Mouse (Mus musculus): ENCODE results near the gene Nup210l. TPM values are rescaled to one million over a fixed set of nuclear protein-coding genes. Genes with fewer than 3 reads are reported as not detected.
A peak's percentile ranks its signal among the peaks of the same experiment; 100 is the strongest.

The Nup210l gene
- polyA plus RNA-seq, 1 experiment from 2014 or later = 0.40 TPM

DNA sequence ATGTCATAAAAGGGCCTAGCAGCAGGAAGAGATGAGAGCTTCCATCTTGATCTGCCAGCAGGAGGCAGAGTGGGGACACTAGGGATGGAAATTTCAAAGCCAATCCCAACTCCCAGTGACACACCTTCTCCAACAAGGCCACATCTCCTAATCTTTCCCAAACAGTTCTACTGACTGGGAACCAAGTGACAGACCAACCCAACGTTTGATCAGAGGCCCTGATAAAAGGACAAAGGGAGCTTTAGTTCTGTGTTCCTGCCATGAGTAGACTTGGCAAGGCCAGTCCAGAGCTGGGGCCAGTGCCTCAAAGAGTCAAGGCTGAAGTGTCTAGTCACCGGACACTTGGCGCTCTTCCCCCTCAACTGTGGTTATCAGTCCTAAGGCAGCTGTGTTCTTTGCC, 57.6 kb downstream of the Nup210l start:
- WGBS = 70% methylated on average over 3 of the region's 3 CpGs
- Histone ChIP-seq H3K27me3 (replicated peaks) (no peaks in the 10 kb centered on the region), H3K27ac (ENCODE audit: poor library complexity, severe bottlenecking) (no peak overlapping the region), H3K36me3 (no peaks in the 10 kb centered on the region), H3K4me2 (no peak overlapping the region), H3K4me3 (no peak overlapping the region), H3K9ac (no peak overlapping the region), H3K9me3 (replicated peaks) (no peaks in the 10 kb centered on the region), H3K4me1 (replicated peaks) (no peaks in the 10 kb centered on the region)
- no peak for ATAC-seq (ENCODE audit: insufficient number of reproducible peaks, low FRiP score)

DNA sequence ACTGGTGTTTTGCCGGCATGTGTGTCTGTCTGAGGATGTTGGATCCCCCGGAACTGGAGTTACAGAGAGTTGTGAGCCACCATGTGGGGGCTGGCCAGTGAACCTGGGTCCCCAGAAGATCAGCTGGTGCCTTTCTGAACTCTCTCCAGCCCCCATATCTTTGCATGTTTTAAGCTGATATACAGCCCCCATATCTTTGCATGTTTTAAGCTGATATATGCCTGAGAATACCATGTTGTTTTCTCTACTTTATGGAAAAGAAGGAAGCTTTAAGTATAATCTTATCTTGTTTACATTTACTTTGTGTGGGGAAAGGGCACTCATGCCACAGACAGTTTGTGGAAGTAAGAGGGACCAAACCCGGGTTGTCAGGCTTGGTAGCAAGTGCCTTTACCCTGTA, 75.6 kb downstream of the Nup210l start:
- Histone ChIP-seq H3K36me3 (no peaks in the 10 kb centered on the region), H3K4me1 (replicated peaks) (no peaks in the 10 kb centered on the region), H3K9ac (no peak overlapping the region), H3K9me3 (replicated peaks) (peaks cover 3% of the 10 kb centered on the region; the same call in 1 of the 2 replicates), H3K4me3 (no peak overlapping the region), H3K27me3 (replicated peaks) (no peaks in the 10 kb centered on the region), H3K27ac (ENCODE audit: poor library complexity, severe bottlenecking) (no peak overlapping the region), H3K4me2 (no peak overlapping the region)
- no peak for ATAC-seq (ENCODE audit: insufficient number of reproducible peaks, low FRiP score)
- 62% methylated on average over 3 of the region's 3 CpGs for WGBS

GRCm38 (mm10) chr3:90183581-90183980, 79.6 kb downstream of the Nup210l start:
- no peaks in the 10 kb centered on the region for H3K36me3 ChIP-seq
- no peak for ATAC-seq (ENCODE audit: insufficient number of reproducible peaks, low FRiP score)

GRCm38 (mm10) chr3:90190859-90191510, 87.1 kb downstream of the Nup210l start:
- H3K36me3 ChIP-seq = no peaks in the 10 kb centered on the region
- 73% methylated on average over 11 of the region's 11 CpGs for WGBS
- no peak overlapping the region for H3K4me3 ChIP-seq
- H3K27me3 ChIP-seq (replicated peaks) = no peaks in the 10 kb centered on the region
- no peak overlapping the region for H3K9ac ChIP-seq
- H3K9me3 ChIP-seq (replicated peaks) = no peaks in the 10 kb centered on the region
- no peak overlapping the region for H3K27ac ChIP-seq (ENCODE audit: poor library complexity, severe bottlenecking)
- H3K4me2 ChIP-seq = no peak overlapping the region
- H3K4me1 ChIP-seq (replicated peaks) = peaks cover 11% of the 10 kb centered on the region
- ATAC-seq (ENCODE audit: insufficient number of reproducible peaks, low FRiP score) = no peak

More at GRCm38 (mm10) chr3:90183581-90183980, 79.6 kb downstream of the Nup210l start:
- WGBS = 67% methylated on average over 3 of the region's 3 CpGs
- no peaks in the 10 kb centered on the region for H3K27me3 ChIP-seq (replicated peaks)
- H3K4me2 ChIP-seq = no peak overlapping the region
- H3K9ac ChIP-seq = no peak overlapping the region
- H3K9me3 ChIP-seq (replicated peaks) = no peaks in the 10 kb centered on the region
- no peak overlapping the region for H3K27ac ChIP-seq (ENCODE audit: poor library complexity, severe bottlenecking)
- peaks cover 7% of the 10 kb centered on the region; the same call in 1 of the 2 replicates for H3K4me1 ChIP-seq (replicated peaks)
- no peak overlapping the region for H3K4me3 ChIP-seq

DNA sequence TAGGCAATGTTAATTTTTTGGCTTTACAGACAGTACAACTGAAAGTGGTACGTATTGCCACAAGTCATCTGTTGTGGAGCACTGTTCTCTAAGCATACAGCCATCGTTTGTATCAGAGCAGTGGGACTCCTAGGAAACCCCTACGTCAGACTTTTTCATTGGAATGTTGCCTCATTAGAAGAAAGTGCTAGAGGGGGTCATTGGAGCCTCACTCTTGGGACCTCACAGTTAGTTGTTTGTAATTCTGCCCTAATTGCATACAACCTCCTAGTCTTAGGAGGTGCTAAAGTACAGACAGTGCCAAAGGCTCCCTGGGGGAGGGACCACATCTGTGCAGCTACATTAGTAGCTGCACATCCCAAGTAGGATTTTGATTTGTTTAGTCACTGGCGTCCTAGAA, 90.8 kb downstream of the Nup210l start:
- H3K9me3 ChIP-seq (replicated peaks) = no peaks in the 10 kb centered on the region
- H3K27me3 ChIP-seq (replicated peaks) = no peaks in the 10 kb centered on the region
- no peak overlapping the region for H3K9ac ChIP-seq
- no peaks in the 10 kb centered on the region for H3K36me3 ChIP-seq
- no peak overlapping the region for H3K4me2 ChIP-seq
- ATAC-seq (ENCODE audit: insufficient number of reproducible peaks, low FRiP score) = no peak
- H3K27ac ChIP-seq (ENCODE audit: poor library complexity, severe bottlenecking) = no peak overlapping the region
- H3K4me1 ChIP-seq (replicated peaks) = peaks cover 7% of the 10 kb centered on the region; the same call in 1 of the 2 replicates
- H3K4me3 ChIP-seq = no peak overlapping the region
- WGBS = 74% methylated on average over 4 of the region's 4 CpGs

DNA sequence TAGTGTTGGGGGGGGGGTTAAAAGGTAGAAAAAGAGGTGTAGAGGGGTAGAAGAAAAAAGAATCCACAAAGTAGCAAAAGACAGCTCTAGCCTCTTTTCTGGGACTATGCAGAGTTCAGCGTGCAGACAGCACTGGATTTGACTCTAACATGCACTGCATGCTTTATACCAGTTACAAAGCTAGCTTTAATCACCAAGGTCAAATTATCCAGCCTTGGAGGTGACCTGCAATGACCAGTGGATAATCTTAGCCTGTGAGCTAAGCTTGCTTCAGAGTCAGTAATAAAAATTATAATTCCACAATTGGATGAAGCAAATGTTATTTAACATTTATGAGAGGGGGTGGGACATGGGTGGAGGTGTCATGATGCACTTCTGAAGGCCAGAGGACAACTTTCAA, 91.7 kb downstream of the Nup210l start:
- WGBS = 50% methylated on average over 1 of the region's 1 CpGs
- no peak for ATAC-seq (ENCODE audit: insufficient number of reproducible peaks, low FRiP score)

DNA sequence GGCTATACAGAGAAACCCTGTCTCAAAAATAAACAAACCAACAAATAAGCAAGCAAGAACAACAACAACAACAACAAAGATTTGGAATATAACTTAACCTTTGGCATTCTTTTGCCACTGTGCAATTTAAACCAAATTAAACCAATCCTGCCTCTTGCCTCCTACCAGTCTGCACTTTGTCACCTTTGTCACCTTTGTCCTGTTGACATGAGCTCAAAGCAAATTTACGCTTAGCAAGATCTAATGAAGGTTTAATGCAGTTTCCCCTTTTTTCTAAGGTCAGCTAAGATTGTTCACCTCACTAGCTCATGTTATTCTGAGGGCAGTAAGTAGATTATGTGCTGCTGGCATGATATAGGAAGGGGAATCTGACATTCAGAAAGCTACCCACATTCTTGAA, 93.6 kb downstream of the Nup210l start:
- no peaks in the 10 kb centered on the region for H3K27me3 ChIP-seq (replicated peaks)
- ATAC-seq (ENCODE audit: insufficient number of reproducible peaks, low FRiP score) = no peak
- H3K4me1 ChIP-seq (replicated peaks) = peaks cover 7% of the 10 kb centered on the region; the same call in 1 of the 2 replicates
- H3K27ac ChIP-seq (ENCODE audit: poor library complexity, severe bottlenecking) = no peak overlapping the region
- H3K4me3 ChIP-seq = no peak overlapping the region
- WGBS = 53% methylated on average over 1 of the region's 1 CpGs
- no peak overlapping the region for H3K4me2 ChIP-seq
- H3K9me3 ChIP-seq (replicated peaks) = no peaks in the 10 kb centered on the region
- H3K36me3 ChIP-seq = no peaks in the 10 kb centered on the region
- no peak overlapping the region for H3K9ac ChIP-seq

More for the DNA sequence above, 91.7 kb downstream of the Nup210l start:
- Histone ChIP-seq H3K4me1 (replicated peaks) (peaks cover 7% of the 10 kb centered on the region; the same call in 1 of the 2 replicates), H3K4me2 (no peak overlapping the region), H3K4me3 (no peak overlapping the region), H3K36me3 (no peaks in the 10 kb centered on the region), H3K9ac (no peak overlapping the region), H3K9me3 (replicated peaks) (no peaks in the 10 kb centered on the region), H3K27ac (ENCODE audit: poor library complexity, severe bottlenecking) (no peak overlapping the region), H3K27me3 (replicated peaks) (no peaks in the 10 kb centered on the region)

DNA sequence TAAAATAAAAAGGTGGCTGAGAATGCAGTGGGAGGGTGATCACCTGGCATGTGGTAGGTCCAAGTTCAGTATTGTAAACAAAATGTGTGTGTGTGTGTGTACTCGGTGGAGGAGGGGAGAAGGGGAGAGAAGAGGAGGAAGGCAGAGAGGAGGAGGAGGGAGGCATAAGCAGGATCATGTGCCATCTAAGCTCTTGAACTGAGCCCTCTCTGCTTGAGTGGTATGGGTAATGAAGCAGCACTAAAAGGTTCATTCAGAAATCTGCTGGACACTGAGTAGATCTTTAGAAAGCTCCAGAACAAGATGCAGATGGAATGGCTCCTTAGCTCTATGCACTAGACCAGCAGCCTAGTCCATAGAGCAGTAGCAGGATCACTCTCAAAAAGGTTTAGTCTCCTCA, 99.0 kb downstream of the Nup210l start:
- peaks cover 15% of the 10 kb centered on the region for H3K36me3 ChIP-seq
- no peaks in the 10 kb centered on the region for H3K9me3 ChIP-seq (replicated peaks)
- no peak overlapping the region for H3K27ac ChIP-seq (ENCODE audit: poor library complexity, severe bottlenecking)
- no peak for ATAC-seq (ENCODE audit: insufficient number of reproducible peaks, low FRiP score)
- WGBS = 66% methylated on average over 1 of the region's 1 CpGs
- no peak overlapping the region for H3K4me2 ChIP-seq
- no peak overlapping the region for H3K4me3 ChIP-seq
- H3K27me3 ChIP-seq (replicated peaks) = no peaks in the 10 kb centered on the region
- no peak overlapping the region for H3K9ac ChIP-seq
- H3K4me1 ChIP-seq (replicated peaks) = peaks cover 6% of the 10 kb centered on the region

- 32% methylated on average over 5 of the region's 5 CpGs for WGBS
- Histone ChIP-seq H3K9me3 (replicated peaks) (no peaks in the 10 kb centered on the region), H3K36me3 (peaks cover 23% of the 10 kb centered on the region), H3K9ac (no peak overlapping the region), H3K4me2 (no peak overlapping the region), H3K27ac (ENCODE audit: poor library complexity, severe bottlenecking) (peak overlapping the region; percentile 57), H3K4me3 (no peak overlapping the region), H3K27me3 (replicated peaks) (no peaks in the 10 kb centered on the region), H3K4me1 (replicated peaks) (peaks cover 6% of the 10 kb centered on the region)
- no peak for ATAC-seq (ENCODE audit: insufficient number of reproducible peaks, low FRiP score)
Observed at GRCm38 (mm10) chr3:90203619-90204018, 99.7 kb downstream of the Nup210l start.

GRCm38 (mm10) chr3:90204582-90204981, 100.7 kb downstream of the Nup210l start:
- WGBS = 90% methylated on average over 2 of the region's 2 CpGs
- H3K9ac ChIP-seq = no peak overlapping the region
- no peak for ATAC-seq (ENCODE audit: insufficient number of reproducible peaks, low FRiP score)

GRCm38 (mm10) chr3:90208662-90209061, 104.7 kb downstream of the Nup210l start:
- 80% methylated on average over 2 of the region's 2 CpGs for WGBS

More at GRCm38 (mm10) chr3:90204582-90204981, 100.7 kb downstream of the Nup210l start:
- Histone ChIP-seq H3K4me3 (no peak overlapping the region), H3K36me3 (peaks cover 32% of the 10 kb centered on the region), H3K4me2 (no peak overlapping the region), H3K27ac (ENCODE audit: poor library complexity, severe bottlenecking) (no peak overlapping the region), H3K9me3 (replicated peaks) (no peaks in the 10 kb centered on the region), H3K4me1 (replicated peaks) (peaks cover 9% of the 10 kb centered on the region), H3K27me3 (replicated peaks) (no peaks in the 10 kb centered on the region)

More at GRCm38 (mm10) chr3:90208662-90209061, 104.7 kb downstream of the Nup210l start:
- H3K4me1 ChIP-seq (replicated peaks) = peaks cover 25% of the 10 kb centered on the region
- H3K27ac ChIP-seq (ENCODE audit: poor library complexity, severe bottlenecking) = peak overlapping the region; percentile 46; the same call in 1 of the 2 replicates
- no peaks in the 10 kb centered on the region for H3K27me3 ChIP-seq (replicated peaks)
- no peak overlapping the region for H3K4me2 ChIP-seq
- no peak overlapping the region for H3K9ac ChIP-seq
- no peak overlapping the region for H3K4me3 ChIP-seq
- ATAC-seq (ENCODE audit: insufficient number of reproducible peaks, low FRiP score) = no peak
- H3K9me3 ChIP-seq (replicated peaks) = no peaks in the 10 kb centered on the region
- peaks cover 63% of the 10 kb centered on the region for H3K36me3 ChIP-seq
